Mouse (Mus musculus) heart, embryonic 14.5 days (tissue): Measurements from ENCODE around the gene Plxnb1. TPM values are rescaled to one million over a fixed set of nuclear protein-coding genes. Genes with fewer than 3 reads are reported as not detected.

Experiments used
- ATAC-seq: fragments of 200-750 bp; cut with Nextera tagmentation; 2 replicates; pipeline ENCODE4 v1.8.0; 2017; ENCODE audit warnings: low read depth, moderate TSS enrichment; ENCODE audit not compliant: insufficient number of reproducible peaks, insufficient read depth, low FRiP score
- H3K27ac ChIP-seq, 2 experiments: fragments of 200-500 bp in 1 of 2; fragments of 300-500 bp in 1 of 2; sonication (generic) in 1 of 2; replicated peaks in 1 of 2; 2 replicates each; pipeline ENCODE4 v1.5.1; 2012 to 2014; ENCODE audit warnings: low read depth in 2 of 2, low read length in 2 of 2, control low read depth in 1 of 2, mild to moderate bottlenecking in 1 of 2, mixed read lengths in 1 of 2; ENCODE audit not compliant: control insufficient read depth in 1 of 2, insufficient read depth in 1 of 2
- H3K27me3 ChIP-seq: fragments of 300-500 bp; sonication (generic); 2 replicates; pipeline ENCODE4 v1.6.1; 2014; ENCODE audit warnings: mild to moderate bottlenecking, low read length, control low read depth; ENCODE audit not compliant: control insufficient read depth, insufficient read depth
- H3K36me3 ChIP-seq: fragments of 300-500 bp; sonication (generic); 2 replicates; pipeline ENCODE4 v1.6.1; 2014; ENCODE audit warnings: mild to moderate bottlenecking, control low read depth, low read length, mixed read lengths; ENCODE audit not compliant: control insufficient read depth, insufficient read depth
- H3K4me1 ChIP-seq, 2 experiments: fragments of 200-500 bp in 1 of 2; fragments of 300-500 bp in 1 of 2; sonication (generic) in 1 of 2; 2 replicates each; pipeline ENCODE4 v1.6.1; 2012 to 2014; ENCODE audit warnings: low read length in 2 of 2, control low read depth in 1 of 2, mixed read lengths in 1 of 2; ENCODE audit not compliant: control insufficient read depth in 2 of 2, insufficient read depth in 2 of 2
- H3K4me2 ChIP-seq: fragments of 300-500 bp; sonication (generic); 2 replicates; pipeline ENCODE4 v1.6.1; 2014; ENCODE audit warnings: mild to moderate bottlenecking, low read length
- H3K4me3 ChIP-seq, 2 experiments: fragments of 200-500 bp in 1 of 2; fragments of 300-500 bp in 1 of 2; sonication (generic) in 1 of 2; 2 replicates each; pipeline ENCODE4 v1.5.1; 2012 to 2014; ENCODE audit warnings: low read length in 2 of 2, mild to moderate bottlenecking in 2 of 2, control low read depth in 1 of 2, low read depth in 1 of 2, moderate library complexity in 1 of 2; ENCODE audit not compliant: control insufficient read depth in 1 of 2, insufficient read depth in 1 of 2
- H3K9ac ChIP-seq: fragments of 300-500 bp; sonication (generic); 2 replicates; pipeline ENCODE4 v1.6.1; 2014; ENCODE audit warnings: mild to moderate bottlenecking, low read length
- H3K9me3 ChIP-seq: fragments of 300-500 bp; sonication (generic); 2 replicates; pipeline ENCODE4 v1.6.1; 2016; ENCODE audit warnings: low read length, control low read depth; ENCODE audit not compliant: control insufficient read depth
- WGBS: fragments of 180-500 bp; shearing (Covaris S2); extraction: QIAGEN DNeasy Blood & Tissue Kit; methylation state at CpG from one replicate; pipeline ENCODE4 v1.1.7; 2014; 5-methylcytosine and 5-hydroxymethylcytosine counted together
- polyA plus RNA-seq: library from polyadenylated mRNA; unstranded; fragments of >200 nt; fragmentation: Nextera tagmentation; extraction: Ambion mirVana; gene quantifications from 2 replicates; pipeline ENCODE4 v1.2.1, GENCODE M21; 2014

Gene Plxnb1
- polyA plus RNA-seq, 1 experiment from 2014 or later, result 5.7 TPM

DNA sequence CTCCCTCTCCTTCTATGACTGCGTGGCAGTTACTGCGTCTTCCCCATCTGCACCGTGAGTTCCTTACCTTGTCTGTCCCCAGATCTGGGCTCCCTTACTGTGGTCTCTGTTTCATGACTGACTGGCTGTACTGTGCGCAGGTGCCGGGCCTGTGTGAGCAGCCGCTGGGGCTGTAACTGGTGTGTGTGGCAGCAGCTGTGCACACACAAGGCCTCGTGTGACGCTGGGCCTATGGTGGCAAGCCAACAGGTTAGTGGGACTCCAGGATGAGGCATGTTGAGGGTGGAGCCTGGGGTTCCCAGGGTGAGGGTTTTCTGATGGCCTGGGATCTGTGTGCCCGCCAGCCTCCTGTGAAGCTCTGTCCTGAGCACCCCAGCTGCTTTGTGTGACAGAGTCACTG, 8.9 kb downstream of the Plxnb1 start:
- no peaks in the 10 kb centered on the region for H3K27me3 ChIP-seq
- H3K27ac ChIP-seq, result no peak overlapping the region
- 0 out of 2 replicates have a peak overlapping the region, but pooled peaks have one; percentile 25 for H3K9ac ChIP-seq
- WGBS, result 91% methylated on average over 9 of the region's 9 CpGs
- no peaks in the 10 kb centered on the region for H3K9me3 ChIP-seq
- no peak overlapping the region for H3K4me3 ChIP-seq
- peaks cover 23 to 36% of the 10 kb centered on the region in 2 experiments for H3K4me1 ChIP-seq
- ATAC-seq, result no peak
- peaks cover 91% of the 10 kb centered on the region for H3K36me3 ChIP-seq
- no peak overlapping the region for H3K4me2 ChIP-seq

DNA sequence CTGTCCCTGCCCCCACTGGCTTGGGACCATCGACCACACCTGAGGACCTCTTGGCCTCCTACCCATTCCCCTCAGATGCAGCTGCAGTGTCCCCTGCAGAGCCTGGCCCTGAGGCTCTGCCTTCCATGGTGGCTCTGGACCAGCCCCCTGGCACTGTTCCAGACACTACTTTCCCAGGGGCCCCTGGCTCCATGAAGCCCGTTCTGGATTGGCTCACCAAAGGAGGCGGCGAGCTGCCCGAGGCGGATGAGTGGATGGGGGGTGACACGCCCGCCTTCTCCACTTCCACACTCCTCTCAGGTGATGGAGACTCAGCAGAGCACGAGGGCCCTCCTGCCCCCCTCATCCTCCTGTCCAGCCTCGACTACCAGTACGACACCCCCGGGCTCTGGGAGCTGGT, 9.8 kb downstream of the Plxnb1 start:
- H3K9me3 ChIP-seq, result no peaks in the 10 kb centered on the region
- no peak overlapping the region; the same call in 1 of the 2 replicates for H3K4me2 ChIP-seq
- H3K4me3 ChIP-seq, result no peak overlapping the region
- peaks cover 15 to 27% of the 10 kb centered on the region in 2 experiments for H3K4me1 ChIP-seq
- H3K9ac ChIP-seq, result peak overlapping the region; percentile 25; the same call in 1 of the 2 replicates
- peak overlapping the region in 1 of 2 experiments; percentile 19; a peak in 1 of 4 replicates for H3K27ac ChIP-seq
- WGBS, result 51% methylated on average over 12 of the region's 12 CpGs
- peaks cover 95% of the 10 kb centered on the region for H3K36me3 ChIP-seq
- no peaks in the 10 kb centered on the region for H3K27me3 ChIP-seq
- ATAC-seq, result peak; percentile 38; the same call in 1 of the 2 replicates

DNA sequence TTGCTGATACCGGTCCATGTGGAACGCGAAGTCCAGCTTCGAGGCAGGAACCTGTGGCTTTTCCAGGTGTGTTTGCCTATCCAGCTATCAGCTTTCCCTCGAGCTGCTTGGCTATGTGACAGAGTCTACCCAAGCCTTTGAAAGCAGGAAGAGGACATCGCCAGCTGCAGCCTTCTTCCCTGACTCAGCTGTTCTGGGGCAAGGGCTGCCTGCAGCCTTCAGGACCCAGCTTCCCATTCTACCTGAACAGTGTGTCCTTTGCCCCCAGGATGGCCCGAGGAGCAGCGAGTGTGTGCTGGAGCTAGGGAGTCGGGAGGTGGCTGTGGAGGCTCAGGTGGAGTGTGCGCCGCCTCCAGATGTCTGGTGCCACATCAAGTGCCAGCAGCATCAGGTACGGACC, 10.5 kb downstream of the Plxnb1 start:
- 93% methylated on average over 12 of the region's 12 CpGs for WGBS
- no peaks in the 10 kb centered on the region for H3K27me3 ChIP-seq
- no peak for ATAC-seq
- no peak overlapping the region for H3K9ac ChIP-seq
- H3K4me2 ChIP-seq, result no peak overlapping the region
- peaks cover 97% of the 10 kb centered on the region for H3K36me3 ChIP-seq
- no peaks in the 10 kb centered on the region for H3K9me3 ChIP-seq
- H3K4me1 ChIP-seq, result peaks cover 15 to 20% of the 10 kb centered on the region in 2 experiments
- H3K27ac ChIP-seq, result no peak overlapping the region
- no peak overlapping the region for H3K4me3 ChIP-seq

DNA sequence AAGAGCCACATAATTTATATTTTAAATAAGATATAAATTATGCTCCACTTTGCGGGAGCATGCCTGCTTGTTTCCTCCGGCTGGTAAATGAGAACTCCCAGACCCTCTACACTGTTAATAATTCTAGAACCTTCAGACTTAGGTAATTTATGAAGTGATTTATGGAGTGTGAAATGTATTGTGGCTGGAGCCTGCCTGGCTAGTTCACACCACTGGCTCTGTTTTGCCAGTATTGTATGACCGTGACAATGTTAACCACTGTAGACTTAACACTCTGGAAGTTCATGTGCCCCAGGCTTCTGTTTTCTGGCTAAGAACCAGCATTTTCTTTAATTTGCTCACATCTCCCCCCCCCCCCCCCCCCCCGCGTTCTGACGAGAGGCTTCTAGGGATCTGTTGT, 12.2 kb downstream of the Plxnb1 start:
- no peaks in the 10 kb centered on the region for H3K9me3 ChIP-seq
- H3K4me2 ChIP-seq, result no peak overlapping the region
- no peaks in the 10 kb centered on the region for H3K27me3 ChIP-seq
- no peak overlapping the region for H3K9ac ChIP-seq
- H3K4me3 ChIP-seq, result no peak overlapping the region
- peaks cover 15 to 19% of the 10 kb centered on the region in 2 experiments for H3K4me1 ChIP-seq
- ATAC-seq, result no peak
- WGBS, result 92% methylated on average over 3 of the region's 6 CpGs
- H3K27ac ChIP-seq, result no peak overlapping the region
- H3K36me3 ChIP-seq, result peaks cover 100% of the 10 kb centered on the region

GRCm38 (mm10) chr9:109110240-109110639, 15.1 kb downstream of the Plxnb1 start:
- H3K9ac ChIP-seq, result no peak overlapping the region
- no peak overlapping the region for H3K4me2 ChIP-seq
- H3K27ac ChIP-seq, result no peak overlapping the region
- peaks cover 2% of the 10 kb centered on the region in 2 experiments; a peak in 3 of 4 replicates for H3K4me1 ChIP-seq
- WGBS, result 95% methylated on average over 11 of the region's 11 CpGs
- H3K4me3 ChIP-seq, result no peak overlapping the region
- ATAC-seq, result no peak
- no peaks in the 10 kb centered on the region for H3K9me3 ChIP-seq
- H3K27me3 ChIP-seq, result no peaks in the 10 kb centered on the region
- peaks cover 100% of the 10 kb centered on the region for H3K36me3 ChIP-seq

DNA sequence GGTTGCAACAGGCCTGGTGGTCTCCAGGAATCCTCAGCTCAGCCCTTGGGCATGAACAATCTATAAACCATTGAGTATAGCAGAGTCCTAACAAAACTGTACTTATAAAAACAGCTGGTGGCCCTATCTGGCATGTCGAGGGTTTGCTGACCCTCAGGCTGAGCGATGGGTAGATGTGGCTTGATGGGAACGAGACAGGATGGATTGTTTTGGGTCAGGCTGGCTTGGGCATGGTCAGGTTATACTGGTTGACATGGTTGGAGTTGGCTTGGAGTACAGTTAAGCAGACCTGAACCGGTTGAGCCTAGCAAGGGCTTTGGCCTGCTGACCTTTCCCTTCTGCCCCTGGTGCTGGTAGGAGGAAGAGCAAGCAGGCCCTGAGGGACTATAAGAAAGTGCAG, 15.9 kb downstream of the Plxnb1 start:
- Histone ChIP-seq H3K4me1 (no peaks in the 10 kb centered on the region), H3K4me3 (no peak overlapping the region), H3K9ac (no peak overlapping the region), H3K36me3 (peaks cover 100% of the 10 kb centered on the region), H3K27me3 (no peaks in the 10 kb centered on the region), H3K4me2 (no peak overlapping the region), H3K9me3 (no peaks in the 10 kb centered on the region), H3K27ac (no peak overlapping the region)
- ATAC-seq, result no peak
- 87% methylated on average over 4 of the region's 4 CpGs for WGBS

DNA sequence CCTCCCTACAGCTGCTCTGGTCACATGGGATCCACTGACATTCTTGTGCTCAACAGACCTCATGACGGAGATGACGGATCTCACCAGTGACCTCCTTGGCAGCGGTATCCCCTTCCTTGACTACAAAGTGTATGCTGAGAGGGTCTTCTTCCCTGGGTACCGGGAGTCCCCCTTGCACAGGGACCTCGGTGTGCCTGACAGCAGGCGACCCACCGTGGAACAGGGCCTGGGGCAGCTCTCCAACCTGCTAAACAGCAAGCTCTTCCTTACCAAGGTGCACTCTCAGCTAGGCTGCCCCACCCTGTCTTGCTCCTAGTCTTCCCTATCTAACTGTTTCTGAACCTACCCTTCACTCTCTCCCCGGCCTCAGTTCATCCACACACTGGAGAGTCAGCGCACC, 16.4 kb downstream of the Plxnb1 start:
- Histone ChIP-seq H3K27ac (no peak overlapping the region), H3K4me3 (no peak overlapping the region), H3K9me3 (no peaks in the 10 kb centered on the region), H3K4me1 (no peaks in the 10 kb centered on the region), H3K27me3 (no peaks in the 10 kb centered on the region), H3K4me2 (no peak overlapping the region), H3K36me3 (peaks cover 100% of the 10 kb centered on the region), H3K9ac (no peak overlapping the region)
- 90% methylated on average over 9 of the region's 9 CpGs for WGBS
- no peak for ATAC-seq

- ATAC-seq, result no peak
- no peak overlapping the region for H3K4me2 ChIP-seq
- H3K36me3 ChIP-seq, result peaks cover 100% of the 10 kb centered on the region
- 85% methylated on average over 8 of the region's 8 CpGs for WGBS
- no peak overlapping the region for H3K27ac ChIP-seq
- H3K9me3 ChIP-seq, result no peaks in the 10 kb centered on the region
- H3K4me3 ChIP-seq, result no peak overlapping the region
- no peaks in the 10 kb centered on the region for H3K4me1 ChIP-seq
- H3K9ac ChIP-seq, result no peak overlapping the region
- no peaks in the 10 kb centered on the region for H3K27me3 ChIP-seq
Observed at GRCm38 (mm10) chr9:109113331-109113730, 18.1 kb downstream of the Plxnb1 start.
